Mouse (Mus musculus) limb, embryonic 14.5 days (tissue): ENCODE data around the gene Dcaf4. TPM values are rescaled to one million over a fixed set of nuclear protein-coding genes. Genes with fewer than 3 reads are reported as not detected.

Experiments
- ATAC-seq: fragments of 200-750 bp; cut with Nextera tagmentation; 2 replicates; pipeline ENCODE4 v1.8.0; 2017; ENCODE audit warnings: low read depth, moderate number of reproducible peaks, moderate TSS enrichment; ENCODE audit not compliant: low FRiP score
- DNase-seq: peaks from one replicate; pipeline ENCODE4 v3.0.0-alpha.2; 2015; ENCODE audit warnings: low spot score
- H3K27ac ChIP-seq: fragments of 300-500 bp; sonication (generic); replicated peaks from 2 replicates; pipeline ENCODE4 v1.5.1; 2014; ENCODE audit warnings: low read depth, mild to moderate bottlenecking, low read length, moderate library complexity, mixed read lengths
- H3K27me3 ChIP-seq: fragments of 300-500 bp; sonication (generic); 2 replicates; pipeline ENCODE4 v1.6.1; 2014; ENCODE audit warnings: low read length, mixed read lengths; ENCODE audit not compliant: control insufficient read depth, insufficient read depth
- H3K36me3 ChIP-seq: fragments of 300-500 bp; sonication (generic); 2 replicates; pipeline ENCODE4 v1.6.1; 2014; ENCODE audit warnings: mild to moderate bottlenecking, low read length, moderate library complexity, mixed read lengths; ENCODE audit not compliant: control insufficient read depth, insufficient read depth
- H3K4me1 ChIP-seq: fragments of 300-500 bp; sonication (generic); 2 replicates; pipeline ENCODE4 v1.6.1; 2014; ENCODE audit warnings: antibody characterized with exemption, low read length, mixed read lengths; ENCODE audit not compliant: control insufficient read depth, insufficient read depth
- H3K4me2 ChIP-seq: fragments of 300-500 bp; sonication (generic); replicated peaks from 2 replicates; pipeline ENCODE4 v1.6.1; 2014; ENCODE audit warnings: low read depth, mild to moderate bottlenecking, low read length, moderate library complexity; ENCODE audit not compliant: severe bottlenecking
- H3K4me3 ChIP-seq: fragments of 300-500 bp; sonication (generic); replicated peaks from 2 replicates; pipeline ENCODE4 v1.5.1; 2014; ENCODE audit warnings: low read length
- H3K9ac ChIP-seq: fragments of 300-500 bp; sonication (generic); 2 replicates; pipeline ENCODE4 v1.6.1; 2014; ENCODE audit warnings: mild to moderate bottlenecking, low read depth, low read length, moderate library complexity; ENCODE audit not compliant: severe bottlenecking
- H3K9me3 ChIP-seq: fragments of 300-500 bp; sonication (generic); 2 replicates; pipeline ENCODE4 v1.6.1; 2016; ENCODE audit warnings: low read length; ENCODE audit not compliant: control insufficient read depth
- POLR2A ChIP-seq: fragments of 200-500 bp; IDR thresholded peaks from 2 replicates; pipeline ENCODE4 v1.8.0; 2012; ENCODE audit warnings: inconsistent platforms, mild to moderate bottlenecking, moderate library complexity, borderline replicate concordance; ENCODE audit not compliant: insufficient read depth, insufficient read length; ENCODE audit errors: extremely low read depth
- WGBS: fragments of 180-500 bp; shearing (Covaris S2); extraction: QIAGEN DNeasy Blood & Tissue Kit; methylation state at CpG from one replicate; pipeline ENCODE4 v1.1.7; 2014; 5-methylcytosine and 5-hydroxymethylcytosine counted together
- polyA plus RNA-seq, 2 experiments: library from polyadenylated mRNA; depleted of rRNA in 1 of 2; stranded (reverse) in 1 of 2; unstranded in 1 of 2; fragments of >200 nt; fragmentation: Nextera tagmentation in 1 of 2; extraction: Ambion mirVana in 1 of 2; gene quantifications; 2 replicates each; pipeline versions ENCODE4 v1.2.1 to v1.2.3; 2012 to 2014

The Dcaf4 gene
- polyA plus RNA-seq, 2 experiments, result 40.1 to 49.5 TPM

- no peak for TF ChIP-seq POLR2A
- H3K4me3 ChIP-seq, result no peak overlapping the region
- ATAC-seq, result no peak
- no peak for DNase-seq
- H3K9me3 ChIP-seq, result no peaks in the 10 kb centered on the region
- H3K27ac ChIP-seq, result no peak overlapping the region
- H3K4me2 ChIP-seq, result no peak overlapping the region
- 74% methylated on average over 7 of the region's 7 CpGs for WGBS
- H3K27me3 ChIP-seq, result no peaks in the 10 kb centered on the region
- no peaks in the 10 kb centered on the region for H3K4me1 ChIP-seq
- H3K36me3 ChIP-seq, result peaks cover 63% of the 10 kb centered on the region
- no peak overlapping the region for H3K9ac ChIP-seq
Measured at GRCm38 (mm10) chr12:83543997-83544396, 23.7 kb downstream of the Dcaf4 start.

- peaks cover 63% of the 10 kb centered on the region for H3K36me3 ChIP-seq
Measured at GRCm38 (mm10) chr12:83544791-83545190, 24.5 kb downstream of the Dcaf4 start.

GRCm38 (mm10) chr12:83551305-83551704 is 31.0 kb downstream of the Dcaf4 start:
- Histone ChIP-seq H3K4me3 (no peak overlapping the region), H3K27me3 (no peaks in the 10 kb centered on the region), H3K4me1 (no peaks in the 10 kb centered on the region), H3K9ac (no peak overlapping the region), H3K9me3 (no peaks in the 10 kb centered on the region), H3K27ac (no peak overlapping the region), H3K4me2 (no peak overlapping the region), H3K36me3 (peaks cover 88% of the 10 kb centered on the region)
- TF ChIP-seq POLR2A, result no peak
- no peak for DNase-seq
- peak; percentile 60; the same call in 1 of the 2 replicates for ATAC-seq
- 92% methylated on average over 16 of the region's 16 CpGs for WGBS

More at GRCm38 (mm10) chr12:83544791-83545190, 24.5 kb downstream of the Dcaf4 start:
- DNase-seq, result no peak
- H3K27ac ChIP-seq, result no peak overlapping the region
- no peaks in the 10 kb centered on the region for H3K4me1 ChIP-seq
- H3K4me2 ChIP-seq, result no peak overlapping the region
- no peak overlapping the region for H3K9ac ChIP-seq
- H3K4me3 ChIP-seq, result no peak overlapping the region
- no peak for TF ChIP-seq POLR2A
- no peak for ATAC-seq
- H3K27me3 ChIP-seq, result no peaks in the 10 kb centered on the region
- no peaks in the 10 kb centered on the region for H3K9me3 ChIP-seq

GRCm38 (mm10) chr12:83553816-83554215 is 33.5 kb downstream of the Dcaf4 start:
- no peak overlapping the region for H3K27ac ChIP-seq
- no peaks in the 10 kb centered on the region for H3K27me3 ChIP-seq
- no peaks in the 10 kb centered on the region for H3K9me3 ChIP-seq
- no peak for TF ChIP-seq POLR2A
- H3K9ac ChIP-seq, result no peak overlapping the region
- no peak overlapping the region for H3K4me2 ChIP-seq
- no peak overlapping the region for H3K4me3 ChIP-seq
- ATAC-seq (no peak), DNase-seq (no peak)
- no peaks in the 10 kb centered on the region for H3K4me1 ChIP-seq
- 85% methylated on average over 4 of the region's 4 CpGs for WGBS
- peaks cover 88% of the 10 kb centered on the region for H3K36me3 ChIP-seq

GRCm38 (mm10) chr12:83555605-83556004 is 35.3 kb downstream of the Dcaf4 start:
- ATAC-seq (no peak), DNase-seq (no peak)
- H3K4me3 ChIP-seq, result no peak overlapping the region
- H3K9me3 ChIP-seq, result no peaks in the 10 kb centered on the region
- no peak for TF ChIP-seq POLR2A
- H3K9ac ChIP-seq, result no peak overlapping the region
- H3K27me3 ChIP-seq, result no peaks in the 10 kb centered on the region
- peaks cover 82% of the 10 kb centered on the region for H3K36me3 ChIP-seq
- H3K4me1 ChIP-seq, result no peaks in the 10 kb centered on the region
- no peak overlapping the region for H3K27ac ChIP-seq
- H3K4me2 ChIP-seq, result no peak overlapping the region
- WGBS, result 73% methylated on average over 9 of the region's 9 CpGs

- Histone ChIP-seq H3K27ac (no peak overlapping the region), H3K9ac (no peak overlapping the region), H3K4me2 (no peak overlapping the region), H3K36me3 (peaks cover 79% of the 10 kb centered on the region), H3K9me3 (no peaks in the 10 kb centered on the region), H3K27me3 (no peaks in the 10 kb centered on the region), H3K4me3 (no peak overlapping the region), H3K4me1 (no peaks in the 10 kb centered on the region)
- TF ChIP-seq POLR2A, result no peak
- 82% methylated on average over 7 of the region's 7 CpGs for WGBS
- no peak for DNase-seq
- ATAC-seq, result no peak
Measured at GRCm38 (mm10) chr12:83558496-83558895, 38.2 kb downstream of the Dcaf4 start.
